Mouse (Mus musculus): ENCODE results near the gene Pknox1.
"Not testable (repeated sequence)": the region's sequence is repeated elsewhere in the genome, so short reads cannot be mapped to it uniquely, and the experiment has no call there.

DNA sequence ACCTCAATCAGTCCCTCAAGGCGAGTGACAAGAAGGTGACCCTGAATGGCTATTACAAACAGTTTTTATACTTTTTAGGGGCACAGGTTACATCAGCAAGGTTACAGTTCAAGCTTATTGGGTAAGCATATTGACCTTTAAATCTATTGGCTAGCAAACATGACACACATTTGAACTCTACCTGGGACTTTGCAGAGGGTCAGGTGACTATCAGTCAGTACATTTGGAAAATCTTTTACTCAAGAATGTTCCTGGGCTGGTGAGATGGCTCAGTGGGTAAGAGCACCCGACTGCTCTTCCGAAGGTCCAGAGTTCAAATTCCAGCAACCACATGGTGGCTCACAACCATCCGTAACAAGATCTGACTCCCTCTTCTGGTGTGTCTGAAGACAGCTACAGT lies 32.2 kb upstream of the Pknox1 start:
- not testable (repeated sequence) for TF ChIP-seq POLR2A (IDR thresholded peaks at IDR 0.05; ENCODE audit: borderline replicate concordance, control insufficient read depth, low read depth, low read length); CTCF (IDR thresholded peaks at IDR 0.05; ENCODE audit: control insufficient read depth, insufficient read depth, low read length)

Measured in bone marrow, adult 2 months (tissue).